Mouse (Mus musculus): ENCODE results near the gene Dio1. TPM values are rescaled to one million over a fixed set of nuclear protein-coding genes. Genes with fewer than 3 reads are reported as not detected.

The Dio1 gene
- not detected in 2 replicates for total RNA-seq (2017)

GRCm38 (mm10) chr4:107306966-107307365 lies at the start of gene Dio1:
Gene Dio1 (minus strand): TSS chr4:107307169.
- ATAC-seq (ENCODE audit: extremely low read depth, insufficient number of reproducible peaks, low FRiP score, poor library complexity, severe bottlenecking): no peak

- no peak for ATAC-seq (ENCODE audit: extremely low read depth, insufficient number of reproducible peaks, low FRiP score, poor library complexity, severe bottlenecking)
Observed at GRCm38 (mm10) chr4:107354543-107354942, 47.6 kb upstream of the Dio1 start.

GRCm38 (mm10) chr4:107354126-107354525 lies 47.2 kb upstream of the Dio1 start:
- no peak for ATAC-seq (ENCODE audit: extremely low read depth, insufficient number of reproducible peaks, low FRiP score, poor library complexity, severe bottlenecking)

GRCm38 (mm10) chr4:107353612-107354011 lies 46.6 kb upstream of the Dio1 start:
- no peak for ATAC-seq (ENCODE audit: extremely low read depth, insufficient number of reproducible peaks, low FRiP score, poor library complexity, severe bottlenecking)

GRCm38 (mm10) chr4:107351368-107351767 lies 44.4 kb upstream of the Dio1 start:
- ATAC-seq (ENCODE audit: extremely low read depth, insufficient number of reproducible peaks, low FRiP score, poor library complexity, severe bottlenecking): no peak

GRCm38 (mm10) chr4:107349311-107350008 lies 42.5 kb upstream of the Dio1 start:
- peak; percentile 36; the same call in 1 of the 2 replicates for ATAC-seq (ENCODE audit: extremely low read depth, insufficient number of reproducible peaks, low FRiP score, poor library complexity, severe bottlenecking)

GRCm38 (mm10) chr4:107348529-107349310 lies 41.8 kb upstream of the Dio1 start:
- no peak for ATAC-seq (ENCODE audit: extremely low read depth, insufficient number of reproducible peaks, low FRiP score, poor library complexity, severe bottlenecking)

GRCm38 (mm10) chr4:107347221-107347620 lies 40.3 kb upstream of the Dio1 start:
- no peak for ATAC-seq (ENCODE audit: extremely low read depth, insufficient number of reproducible peaks, low FRiP score, poor library complexity, severe bottlenecking)

GRCm38 (mm10) chr4:107344612-107345011 lies 37.6 kb upstream of the Dio1 start:
- no peak for ATAC-seq (ENCODE audit: extremely low read depth, insufficient number of reproducible peaks, low FRiP score, poor library complexity, severe bottlenecking)

- ATAC-seq (ENCODE audit: extremely low read depth, insufficient number of reproducible peaks, low FRiP score, poor library complexity, severe bottlenecking): no peak
Observed at GRCm38 (mm10) chr4:107341354-107341753, 34.4 kb upstream of the Dio1 start.

- no peak for ATAC-seq (ENCODE audit: extremely low read depth, insufficient number of reproducible peaks, low FRiP score, poor library complexity, severe bottlenecking)
Observed at GRCm38 (mm10) chr4:107337455-107337854, 30.5 kb upstream of the Dio1 start.

GRCm38 (mm10) chr4:107336356-107336755 lies 29.4 kb upstream of the Dio1 start:
- no peak for ATAC-seq (ENCODE audit: extremely low read depth, insufficient number of reproducible peaks, low FRiP score, poor library complexity, severe bottlenecking)

GRCm38 (mm10) chr4:107333514-107333913 lies 26.5 kb upstream of the Dio1 start:
- no peak for ATAC-seq (ENCODE audit: extremely low read depth, insufficient number of reproducible peaks, low FRiP score, poor library complexity, severe bottlenecking)

GRCm38 (mm10) chr4:107328530-107328929 lies 21.6 kb upstream of the Dio1 start:
- ATAC-seq (ENCODE audit: extremely low read depth, insufficient number of reproducible peaks, low FRiP score, poor library complexity, severe bottlenecking): no peak

GRCm38 (mm10) chr4:107323113-107323512 lies 16.1 kb upstream of the Dio1 start:
- no peak for ATAC-seq (ENCODE audit: extremely low read depth, insufficient number of reproducible peaks, low FRiP score, poor library complexity, severe bottlenecking)

- ATAC-seq (ENCODE audit: extremely low read depth, insufficient number of reproducible peaks, low FRiP score, poor library complexity, severe bottlenecking): peak; percentile 61; the same call in 1 of the 2 replicates
Observed at GRCm38 (mm10) chr4:107321041-107321440, 14.1 kb upstream of the Dio1 start.

- ATAC-seq (ENCODE audit: extremely low read depth, insufficient number of reproducible peaks, low FRiP score, poor library complexity, severe bottlenecking): no peak
Observed at GRCm38 (mm10) chr4:107318646-107319045, 11.7 kb upstream of the Dio1 start.

GRCm38 (mm10) chr4:107314479-107314805 lies 7.5 kb upstream of the Dio1 start:
- no peak for ATAC-seq (ENCODE audit: extremely low read depth, insufficient number of reproducible peaks, low FRiP score, poor library complexity, severe bottlenecking)

- peak; percentile 95 for ATAC-seq (ENCODE audit: extremely low read depth, insufficient number of reproducible peaks, low FRiP score, poor library complexity, severe bottlenecking)
Observed at GRCm38 (mm10) chr4:107313690-107314478, 6.9 kb upstream of the Dio1 start, which contains the start of gene Yipf1. Gene Yipf1 (plus strand): TSS chr4:107314363.

GRCm38 (mm10) chr4:107303531-107303930 lies 3.4 kb downstream of the Dio1 start:
- ATAC-seq (ENCODE audit: extremely low read depth, insufficient number of reproducible peaks, low FRiP score, poor library complexity, severe bottlenecking): no peak
